Mouse (Mus musculus) limb, embryonic 13.5 days (tissue): Measurements from ENCODE around the gene Phactr3. TPM values are rescaled to one million over a fixed set of nuclear protein-coding genes. Genes with fewer than 3 reads are reported as not detected.
"Not testable (repeated sequence)": the region's sequence is repeated elsewhere in the genome, so short reads cannot be mapped to it uniquely, and the experiment has no call there.

ENCODE experiments used
- ATAC-seq: fragments of 200-750 bp; cut with Nextera tagmentation; 2 replicates; pipeline ENCODE4 v1.8.0; 2017; ENCODE audit warnings: low read depth, moderate number of reproducible peaks, moderate TSS enrichment; ENCODE audit not compliant: low FRiP score
- H3K27ac ChIP-seq: fragments of 300-500 bp; sonication (generic); 2 replicates; pipeline ENCODE4 v1.5.1; 2015; ENCODE audit warnings: inconsistent platforms, mild to moderate bottlenecking, moderate library complexity
- H3K27me3 ChIP-seq: fragments of 300-500 bp; sonication (generic); 2 replicates; pipeline ENCODE4 v1.6.1; 2015; ENCODE audit warnings: mild to moderate bottlenecking, inconsistent platforms
- H3K36me3 ChIP-seq: fragments of 300-500 bp; sonication (generic); 2 replicates; pipeline ENCODE4 v1.6.1; 2015; ENCODE audit warnings: inconsistent platforms, mild to moderate bottlenecking, moderate library complexity
- H3K4me1 ChIP-seq: fragments of 300-500 bp; sonication (generic); 2 replicates; pipeline ENCODE4 v1.6.1; 2015; ENCODE audit warnings: inconsistent platforms
- H3K4me2 ChIP-seq: fragments of 300-500 bp; sonication (generic); replicated peaks from 2 replicates; pipeline ENCODE4 v1.6.1; 2015; ENCODE audit warnings: inconsistent platforms, mild to moderate bottlenecking, moderate library complexity
- H3K4me3 ChIP-seq: fragments of 300-500 bp; sonication (generic); 2 replicates; pipeline ENCODE4 v1.5.1; 2015; ENCODE audit warnings: moderate library complexity, mild to moderate bottlenecking, inconsistent platforms
- H3K9ac ChIP-seq: fragments of 300-500 bp; sonication (generic); 2 replicates; pipeline ENCODE4 v1.6.1; 2015; ENCODE audit warnings: mild to moderate bottlenecking, inconsistent platforms
- H3K9me3 ChIP-seq: fragments of 300-500 bp; sonication (generic); 2 replicates; pipeline ENCODE4 v1.6.1; 2016; ENCODE audit warnings: inconsistent platforms
- WGBS: fragments of 180-500 bp; shearing (Covaris S2); methylation state at CpG from one replicate; pipeline ENCODE4 v1.1.7; 2015; 5-methylcytosine and 5-hydroxymethylcytosine counted together
- polyA plus RNA-seq: library from polyadenylated mRNA; unstranded; fragments of >200 nt; fragmentation: Nextera tagmentation; extraction: Ambion mirVana; gene quantifications from 2 replicates; pipeline ENCODE4 v1.2.1, GENCODE M21; 2015

Phactr3 gene
- polyA plus RNA-seq, 1 experiment from 2014 or later, result 1.2 TPM

- ATAC-seq, result no peak
- WGBS, result 77% methylated on average over 4 of the region's 4 CpGs
- no peak overlapping the region for H3K4me2 ChIP-seq
- H3K27ac ChIP-seq, result no peak overlapping the region
- peaks cover 10% of the 10 kb centered on the region for H3K4me1 ChIP-seq
- no peaks in the 10 kb centered on the region for H3K36me3 ChIP-seq
- no peak overlapping the region for H3K4me3 ChIP-seq
- no peaks in the 10 kb centered on the region for H3K27me3 ChIP-seq
- H3K9me3 ChIP-seq, result no peaks in the 10 kb centered on the region
- no peak overlapping the region for H3K9ac ChIP-seq
Observed at GRCm38 (mm10) chr2:178324818-178325217, 206.0 kb downstream of the Phactr3 start.

- 93% methylated on average over 10 of the region's 10 CpGs for WGBS
- Histone ChIP-seq H3K9me3 (no peaks in the 10 kb centered on the region), H3K27ac (no peak overlapping the region), H3K9ac (no peak overlapping the region), H3K27me3 (no peaks in the 10 kb centered on the region), H3K4me1 (peaks cover 10% of the 10 kb centered on the region), H3K4me2 (no peak overlapping the region), H3K4me3 (no peak overlapping the region), H3K36me3 (no peaks in the 10 kb centered on the region)
- no peak for ATAC-seq
Observed at GRCm38 (mm10) chr2:178326067-178326466, 207.3 kb downstream of the Phactr3 start.

- H3K36me3 ChIP-seq, result no peaks in the 10 kb centered on the region
- H3K27me3 ChIP-seq, result no peaks in the 10 kb centered on the region
- H3K4me1 ChIP-seq, result peaks cover 10% of the 10 kb centered on the region
- no peaks in the 10 kb centered on the region for H3K9me3 ChIP-seq
- no peak overlapping the region for H3K27ac ChIP-seq
- WGBS, result 22% methylated on average over 5 of the region's 5 CpGs
- peak overlapping the region; percentile 43 for H3K4me2 ChIP-seq
- no peak overlapping the region for H3K9ac ChIP-seq
- no peak for ATAC-seq
- no peak overlapping the region for H3K4me3 ChIP-seq
Observed at GRCm38 (mm10) chr2:178326750-178327465, 208.1 kb downstream of the Phactr3 start.

DNA sequence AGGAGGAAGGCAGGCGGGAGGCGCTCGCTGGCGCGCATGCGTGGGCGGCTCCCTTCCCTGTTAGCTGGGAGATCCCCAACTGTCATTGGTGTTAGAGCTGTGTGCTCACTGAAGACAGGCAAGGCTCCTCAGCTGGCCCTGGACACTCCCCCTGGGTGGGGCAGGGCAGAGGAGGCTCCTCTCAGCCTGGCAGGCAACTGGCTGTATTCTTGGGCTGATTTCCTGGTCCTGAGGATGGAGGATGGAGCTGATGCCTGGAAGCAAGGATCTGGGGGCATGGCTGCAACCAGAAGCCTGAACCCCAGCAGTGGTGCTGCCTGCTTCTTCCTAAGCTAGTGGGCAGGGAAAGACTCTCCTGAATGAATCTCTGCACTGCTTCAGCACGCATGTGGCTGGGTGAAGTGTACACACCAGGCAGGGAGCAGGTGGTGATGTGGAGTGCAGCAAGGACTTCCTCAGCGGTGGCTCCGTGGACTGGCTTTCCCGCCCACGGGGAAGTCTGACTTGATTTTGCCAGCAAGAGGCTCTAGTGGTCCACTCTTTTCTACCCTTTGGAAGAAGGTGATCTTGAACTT lies 208.8 kb downstream of the Phactr3 start:
- Histone ChIP-seq H3K27ac (no peak overlapping the region), H3K4me2 (peak overlapping the region; percentile 43)
- 14% methylated on average over 12 of the region's 12 CpGs for WGBS

GRCm38 (mm10) chr2:178329551-178329950 lies 210.8 kb downstream of the Phactr3 start:
- H3K9me3 ChIP-seq, result no peaks in the 10 kb centered on the region
- no peak overlapping the region for H3K4me2 ChIP-seq
- 85% methylated on average over 5 of the region's 5 CpGs for WGBS
- ATAC-seq, result no peak
- H3K9ac ChIP-seq, result no peak overlapping the region
- H3K4me3 ChIP-seq, result no peak overlapping the region
- peaks cover 10% of the 10 kb centered on the region for H3K4me1 ChIP-seq
- H3K27me3 ChIP-seq, result no peaks in the 10 kb centered on the region
- no peaks in the 10 kb centered on the region for H3K36me3 ChIP-seq
- H3K27ac ChIP-seq, result no peak overlapping the region

More for the DNA sequence above, 208.8 kb downstream of the Phactr3 start:
- Histone ChIP-seq H3K4me3 (no peak overlapping the region), H3K4me1 (peaks cover 10% of the 10 kb centered on the region), H3K36me3 (no peaks in the 10 kb centered on the region), H3K9ac (no peak overlapping the region), H3K27me3 (no peaks in the 10 kb centered on the region), H3K9me3 (no peaks in the 10 kb centered on the region)
- peak; percentile 77 for ATAC-seq

- Histone ChIP-seq H3K4me2 (no peak overlapping the region), H3K4me3 (no peak overlapping the region), H3K36me3 (no peaks in the 10 kb centered on the region), H3K27me3 (no peaks in the 10 kb centered on the region), H3K9me3 (no peaks in the 10 kb centered on the region), H3K4me1 (peaks cover 10% of the 10 kb centered on the region), H3K9ac (no peak overlapping the region), H3K27ac (no peak overlapping the region)
- 59% methylated on average over 1 of the region's 1 CpGs for WGBS
- no peak for ATAC-seq
Observed at GRCm38 (mm10) chr2:178329986-178330385, 211.2 kb downstream of the Phactr3 start.

GRCm38 (mm10) chr2:178337878-178338277 lies 219.1 kb downstream of the Phactr3 start:
- no peak overlapping the region for H3K9ac ChIP-seq
- WGBS, result 36% methylated on average over 1 of the region's 1 CpGs
- H3K27me3 ChIP-seq, result no peaks in the 10 kb centered on the region
- H3K9me3 ChIP-seq, result no peaks in the 10 kb centered on the region
- H3K4me1 ChIP-seq, result no peaks in the 10 kb centered on the region
- H3K27ac ChIP-seq, result no peak overlapping the region
- H3K36me3 ChIP-seq, result no peaks in the 10 kb centered on the region
- ATAC-seq, result no peak
- H3K4me2 ChIP-seq, result no peak overlapping the region
- H3K4me3 ChIP-seq, result no peak overlapping the region

DNA sequence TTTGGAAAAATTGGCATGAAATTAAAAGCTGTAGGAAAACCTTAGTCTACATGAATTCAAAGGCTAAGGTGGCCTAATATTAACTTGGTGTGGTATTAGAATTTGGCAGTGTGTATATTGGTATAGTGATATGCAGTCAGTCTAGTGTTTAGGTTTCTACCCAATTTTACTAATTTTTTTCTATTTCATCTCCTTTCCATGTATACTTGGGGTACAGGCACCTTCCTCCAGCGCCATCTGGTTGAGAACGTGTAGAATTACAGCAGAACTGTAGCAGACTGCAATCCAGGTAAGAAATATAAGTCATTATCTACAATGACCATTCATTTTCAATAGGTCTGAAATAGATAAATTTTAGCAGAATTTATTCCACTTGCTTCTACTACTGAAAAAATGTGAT lies 220.3 kb downstream of the Phactr3 start:
- Histone ChIP-seq H3K4me3 (no peak overlapping the region), H3K27me3 (no peaks in the 10 kb centered on the region), H3K4me2 (no peak overlapping the region), H3K27ac (no peak overlapping the region), H3K9me3 (no peaks in the 10 kb centered on the region), H3K4me1 (no peaks in the 10 kb centered on the region), H3K36me3 (no peaks in the 10 kb centered on the region), H3K9ac (no peak overlapping the region)
- no peak for ATAC-seq
- 0% methylated on average over 2 of the region's 2 CpGs for WGBS

- not testable (repeated sequence) for H3K4me2 ChIP-seq, H3K27ac ChIP-seq, H3K4me3 ChIP-seq, H3K9me3 ChIP-seq, H3K9ac ChIP-seq, H3K27me3 ChIP-seq, H3K4me1 ChIP-seq, ATAC-seq, H3K36me3 ChIP-seq
Observed at GRCm38 (mm10) chr2:178342105-178342504, 223.3 kb downstream of the Phactr3 start.

DNA sequence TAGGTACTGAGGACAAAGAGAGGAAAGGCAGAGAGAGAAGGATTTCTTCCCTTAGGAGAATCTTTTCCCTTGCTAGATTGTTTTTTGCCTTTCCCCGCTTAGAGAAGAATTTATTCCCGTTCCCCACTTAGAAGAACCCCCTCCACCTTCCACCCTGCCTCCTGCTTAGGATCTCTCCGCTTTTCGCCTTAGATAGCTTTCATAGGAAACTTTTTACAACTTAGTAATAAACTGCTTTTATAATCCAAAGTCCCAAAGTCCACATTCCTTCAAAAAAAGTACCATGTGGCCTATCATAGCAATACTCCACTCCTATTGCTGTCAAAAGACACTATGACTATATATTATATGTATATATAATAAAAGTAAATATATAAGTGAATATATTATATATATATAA lies 223.8 kb downstream of the Phactr3 start:
- no peak overlapping the region for H3K27ac ChIP-seq

More for the DNA sequence above, 223.8 kb downstream of the Phactr3 start:
- Histone ChIP-seq H3K9ac (no peak overlapping the region), H3K36me3 (no peaks in the 10 kb centered on the region), H3K27me3 (no peaks in the 10 kb centered on the region), H3K4me2 (no peak overlapping the region), H3K9me3 (no peaks in the 10 kb centered on the region), H3K4me3 (no peak overlapping the region), H3K4me1 (no peaks in the 10 kb centered on the region)
- 49% methylated on average over 4 of the region's 4 CpGs for WGBS
- ATAC-seq, result no peak
